Mouse (Mus musculus): ENCODE data around the gene Elovl1.

The Elovl1 gene

GRCm38 (mm10) chr4:118427768-118428451, at the start of gene Elovl1:
TSS of gene Elovl1 (plus strand) at chr4:118428093.
- in situ Hi-C loops (cut with MboI; ENCODE audit: unreplicated experiment in 2 of 2): no loop called here

GRCm38 (mm10) chr4:118383271-118383670, 44.6 kb upstream of the Elovl1 start:
- in situ Hi-C loops (cut with MboI; ENCODE audit: unreplicated experiment in 2 of 2): no loop called here

- in situ Hi-C loops (cut with MboI; ENCODE audit: unreplicated experiment in 2 of 2): no loop called here
Measured at GRCm38 (mm10) chr4:118387316-118387715, 40.6 kb upstream of the Elovl1 start.

GRCm38 (mm10) chr4:118390146-118390545, 37.7 kb upstream of the Elovl1 start:
- in situ Hi-C loops (cut with MboI; ENCODE audit: unreplicated experiment in 2 of 2): no loop called here

GRCm38 (mm10) chr4:118394505-118394904, 33.4 kb upstream of the Elovl1 start:
- in situ Hi-C loops (cut with MboI; ENCODE audit: unreplicated experiment in 2 of 2): no loop called here

GRCm38 (mm10) chr4:118395289-118395688, 32.6 kb upstream of the Elovl1 start:
- in situ Hi-C loops (cut with MboI; ENCODE audit: unreplicated experiment in 2 of 2): no loop called here

GRCm38 (mm10) chr4:118396433-118396832, 31.5 kb upstream of the Elovl1 start:
- in situ Hi-C loops (cut with MboI; ENCODE audit: unreplicated experiment in 2 of 2): no loop called here

- in situ Hi-C loops (cut with MboI; ENCODE audit: unreplicated experiment in 2 of 2): no loop called here
Measured at GRCm38 (mm10) chr4:118398400-118398799, 29.5 kb upstream of the Elovl1 start.

- in situ Hi-C loops (cut with MboI; ENCODE audit: unreplicated experiment in 2 of 2): loop anchor here in 1 of 2 experiments (25.0 kb wide), 1 partner anchor 786 kb away; the partner anchor contains the start of genes Ermap and Svbp
Measured at GRCm38 (mm10) chr4:118401421-118401820, 26.5 kb upstream of the Elovl1 start.

- in situ Hi-C loops (cut with MboI; ENCODE audit: unreplicated experiment in 2 of 2): loop anchor here in 1 of 2 experiments (25.0 kb wide), 1 partner anchor 785 kb away; the partner anchor contains the start of genes Ermap and Svbp
Measured at GRCm38 (mm10) chr4:118401918-118402317, 26.0 kb upstream of the Elovl1 start.

GRCm38 (mm10) chr4:118402701-118403100, 25.2 kb upstream of the Elovl1 start:
- in situ Hi-C loops (cut with MboI; ENCODE audit: unreplicated experiment in 2 of 2): loop anchor here in 1 of 2 experiments (25.0 kb wide), 1 partner anchor 785 kb away; the partner anchor contains the start of genes Ermap and Svbp

- in situ Hi-C loops (cut with MboI; ENCODE audit: unreplicated experiment in 2 of 2): loop anchor here in 1 of 2 experiments (25.0 kb wide), 1 partner anchor 778 kb away; the partner anchor contains the start of genes Ermap and Svbp
Measured at GRCm38 (mm10) chr4:118409142-118409900, 18.6 kb upstream of the Elovl1 start, which contains the start of the genes Szt2 and Med8. TSS of gene Szt2 (minus strand) at chr4:118409273. TSS of gene Med8 (plus strand) at chr4:118409337.

- in situ Hi-C loops (cut with MboI; ENCODE audit: unreplicated experiment in 2 of 2): loop anchor here in 1 of 2 experiments (25.0 kb wide), 1 partner anchor 776 kb away; the partner anchor contains the start of genes Ermap and Svbp
Measured at GRCm38 (mm10) chr4:118410871-118411270, 17.0 kb upstream of the Elovl1 start.

- in situ Hi-C loops (cut with MboI; ENCODE audit: unreplicated experiment in 2 of 2): loop anchor here in 1 of 2 experiments (25.0 kb wide), 1 partner anchor 774 kb away; the partner anchor contains the start of genes Ermap and Svbp
Measured at GRCm38 (mm10) chr4:118413553-118413952, 14.3 kb upstream of the Elovl1 start.

GRCm38 (mm10) chr4:118415779-118416178, 12.1 kb upstream of the Elovl1 start:
- in situ Hi-C loops (cut with MboI; ENCODE audit: unreplicated experiment in 2 of 2): loop anchor here in 1 of 2 experiments (25.0 kb wide), 1 partner anchor 772 kb away; the partner anchor contains the start of genes Ermap and Svbp

GRCm38 (mm10) chr4:118416329-118416728, 11.6 kb upstream of the Elovl1 start:
- in situ Hi-C loops (cut with MboI; ENCODE audit: unreplicated experiment in 2 of 2): loop anchor here in 1 of 2 experiments (25.0 kb wide), 1 partner anchor 771 kb away; the partner anchor contains the start of genes Ermap and Svbp

- in situ Hi-C loops (cut with MboI; ENCODE audit: unreplicated experiment in 2 of 2): loop anchor here in 1 of 2 experiments (25.0 kb wide), 1 partner anchor 770 kb away; the partner anchor contains the start of genes Ermap and Svbp
Measured at GRCm38 (mm10) chr4:118417112-118417797, 10.6 kb upstream of the Elovl1 start.

GRCm38 (mm10) chr4:118421384-118421783, 6.5 kb upstream of the Elovl1 start:
- in situ Hi-C loops (cut with MboI; ENCODE audit: unreplicated experiment in 2 of 2): loop anchor here in 1 of 2 experiments (25.0 kb wide), 1 partner anchor 766 kb away; the partner anchor contains the start of genes Ermap and Svbp

GRCm38 (mm10) chr4:118424541-118425160, 3.2 kb upstream of the Elovl1 start:
- in situ Hi-C loops (cut with MboI; ENCODE audit: unreplicated experiment in 2 of 2): loop anchor here in 1 of 2 experiments (25.0 kb wide), 1 partner anchor 763 kb away; the partner anchor contains the start of genes Ermap and Svbp

Measured in v-Abl transformed pro-B cells (cell line).